Mouse (Mus musculus) C2C12 (cell line): ENCODE results near the gene Gm11011.

ENCODE experiments used
- CEBPB ChIP-seq: IDR thresholded peaks from one replicate; pipeline ENCODE4 v1.6.1; 2011; ENCODE audit warnings: low read depth, mild to moderate bottlenecking, control low read depth, moderate library complexity
- CTCF ChIP-seq: IDR thresholded peaks from one replicate; pipeline ENCODE4 v1.5.1; 2011; ENCODE audit not compliant: control insufficient read depth, insufficient read depth, insufficient read length
- MYOD1 ChIP-seq: IDR thresholded peaks from one replicate; pipeline ENCODE4 v1.6.1; 2011; ENCODE audit warnings: low read depth; ENCODE audit not compliant: control insufficient read depth, insufficient read length
- MYOG ChIP-seq: IDR thresholded peaks from one replicate; pipeline ENCODE4 v1.6.1; 2011; ENCODE audit not compliant: control insufficient read depth, insufficient read length; ENCODE audit errors: extremely low read depth
- USF1 ChIP-seq: IDR thresholded peaks from one replicate; pipeline ENCODE4 v1.6.1; 2011; ENCODE audit warnings: low read depth, mild to moderate bottlenecking, control low read depth, moderate library complexity

- TF ChIP-seq MYOG, result no peak
- no peak for TF ChIP-seq CTCF
- TF ChIP-seq MYOD1, result no peak
- TF ChIP-seq USF1, result no peak
- no peak for TF ChIP-seq CEBPB
These were observed 20.2 kb upstream of the Gm11011 start for GRCm38 (mm10) chr2:169607787-169608186.
